10 mouse cellular contexts compared by ENCODE assay signal in the genomic region with DNA sequence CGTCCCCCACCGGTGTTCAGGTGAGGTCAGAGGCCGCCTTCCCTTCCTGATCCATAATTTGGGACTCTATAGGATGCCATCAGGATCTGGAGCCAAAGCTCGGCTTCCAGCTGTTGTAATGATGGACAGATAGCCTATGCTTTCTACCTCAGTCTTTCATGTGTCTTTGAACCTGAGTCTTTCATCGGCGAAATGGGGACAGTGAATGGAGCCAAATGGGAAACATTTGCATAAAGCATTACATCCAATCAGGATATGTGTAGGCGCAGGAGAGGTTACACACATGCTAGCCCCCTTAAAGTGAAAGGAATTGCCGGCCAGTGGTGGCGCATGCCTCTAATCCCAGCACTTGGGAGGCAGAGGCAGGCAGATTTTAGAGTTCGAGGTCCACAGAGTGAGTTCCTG. TPM values are rescaled to one million over a fixed set of nuclear protein-coding genes. Genes with fewer than 3 reads are reported as not detected.
DNase-seq lines count a peak whose midpoint lies in the region; ATAC-seq and TF ChIP-seq lines count a peak whose summit lies in the region.
"Had no signal": no experiment of that assay in that cellular context is flagged by ENCODE, and none has a peak within 500 bp of the region (broad histone marks: within the 10 kb centered on the region; RNA-seq: fewer than 3 reads in every experiment).

No protein-coding gene starts in this region.

- peak overlapping the region; percentile 88 for H3K4me3 ChIP-seq in heart, embryonic 13.5 days
- H3K4me3 ChIP-seq in embryonic fibroblast, embryonic 13.5 days (ENCODE audit: insufficient read depth, low read length) = peak overlapping the region; percentile 77
- peak overlapping the region; percentile 73 for H3K4me3 ChIP-seq in intestine, embryonic 16.5 days (ENCODE audit: low read length)
- peak overlapping the region; percentile 61 for H3K4me3 ChIP-seq in midbrain, embryonic 12.5 days

- H3K27ac ChIP-seq in heart, embryonic 13.5 days (replicated peaks) = peak overlapping the region; percentile 88
- peak overlapping the region; percentile 38 for H3K27ac ChIP-seq in embryonic fibroblast, embryonic 13.5 days (ENCODE audit: insufficient read depth, low read length)
- peak overlapping the region; percentile 64 for H3K27ac ChIP-seq in intestine, embryonic 16.5 days (ENCODE audit: low read length)
- peak overlapping the region; percentile 82 for H3K27ac ChIP-seq in midbrain, embryonic 12.5 days (replicated peaks)

- H3K4me2 ChIP-seq in heart, embryonic 13.5 days = peak overlapping the region; percentile 78
- H3K4me2 ChIP-seq in intestine, embryonic 16.5 days (ENCODE audit: low read depth, low read length) = peak overlapping the region; percentile 64
- peak overlapping the region; percentile 54 for H3K4me2 ChIP-seq in midbrain, embryonic 12.5 days (replicated peaks)

- peaks cover 58% of the 10 kb centered on the region for H3K36me3 ChIP-seq in heart, embryonic 13.5 days
- H3K36me3 ChIP-seq in intestine, embryonic 16.5 days (ENCODE audit: control insufficient read depth, insufficient read depth, low read length) = peaks cover 21% of the 10 kb centered on the region
- peaks cover 54% of the 10 kb centered on the region for H3K36me3 ChIP-seq in midbrain, embryonic 12.5 days

- 2% methylated on average over 10 of the region's 10 CpGs for WGBS in heart, embryonic 13.5 days
- WGBS in intestine, embryonic 16.5 days = under 1% methylated on average over 10 of the region's 10 CpGs
- WGBS in midbrain, embryonic 12.5 days = 3% methylated on average over 10 of the region's 10 CpGs

- DNase-seq in heart, adult 8-10 months (ENCODE audit: low spot score) = no peak
- DNase-seq in ES-CJ7 (ENCODE audit: low read depth, low spot score) = peak; percentile 75
- DNase-seq in layer of hippocampus, adult 8-10 months (ENCODE audit: low spot score in 2 of 2) = no peak
- no peak for DNase-seq in ovary, adult 18-20 months (ENCODE audit: low spot score)

- no peak for TF ChIP-seq CTCF in embryonic fibroblast, embryonic 13.5 days (IDR thresholded peaks at IDR 0.05; ENCODE audit: borderline replicate concordance, insufficient read depth, low read length)

- peaks cover 14% of the 10 kb centered on the region for H3K4me1 ChIP-seq in heart, embryonic 13.5 days
- H3K4me1 ChIP-seq in embryonic fibroblast, embryonic 13.5 days (ENCODE audit: control insufficient read depth, insufficient read depth, low read length) = no peaks in the 10 kb centered on the region
- H3K4me1 ChIP-seq in intestine, embryonic 16.5 days (ENCODE audit: control insufficient read depth, insufficient read depth, low read length) = peaks cover 6% of the 10 kb centered on the region
- H3K4me1 ChIP-seq in midbrain, embryonic 12.5 days = peaks cover 15% of the 10 kb centered on the region

- peak; percentile 33; the same call in 1 of the 2 replicates for ATAC-seq in heart, embryonic 13.5 days (ENCODE audit: extremely low read depth, insufficient number of reproducible peaks, low FRiP score, low TSS enrichment)
- peak; percentile 80 for ATAC-seq in intestine, embryonic 16.5 days
- peak; percentile 72 for ATAC-seq in midbrain, embryonic 12.5 days (ENCODE audit: low FRiP score, low read depth)

- no peak for TF ChIP-seq POLR2A in embryonic fibroblast, embryonic 13.5 days (IDR thresholded peaks at IDR 0.05; ENCODE audit: low read depth, low read length)

- peak overlapping the region; percentile 90 for H3K9ac ChIP-seq in heart, embryonic 13.5 days
- peak overlapping the region; percentile 68 for H3K9ac ChIP-seq in intestine, embryonic 16.5 days (ENCODE audit: low read depth, low read length)
- peak overlapping the region; percentile 68 for H3K9ac ChIP-seq in midbrain, embryonic 12.5 days (replicated peaks)

- no peaks in the 10 kb centered on the region for H3K27me3 ChIP-seq in heart, embryonic 13.5 days (replicated peaks)
- H3K27me3 ChIP-seq in intestine, embryonic 16.5 days (replicated peaks; ENCODE audit: control insufficient read depth, insufficient read depth, low read length) = no peaks in the 10 kb centered on the region
- no peaks in the 10 kb centered on the region for H3K27me3 ChIP-seq in midbrain, embryonic 12.5 days

- no peaks in the 10 kb centered on the region for H3K9me3 ChIP-seq in heart, embryonic 13.5 days
- no peaks in the 10 kb centered on the region for H3K9me3 ChIP-seq in intestine, embryonic 16.5 days (ENCODE audit: control insufficient read depth, low read length)
- H3K9me3 ChIP-seq in midbrain, embryonic 12.5 days = no peaks in the 10 kb centered on the region

RNA-seq across cellular contexts. Expression of a gene that starts 0.7 kb away (rescaled TPM):
- 8.7 and 9.0 TPM in 2 replicates for polyA plus RNA-seq in heart, embryonic 13.5 days (2015; fragmentation: Nextera tagmentation; extraction: Ambion mirVana)
- 1 to 10 TPM; 4.6 to 6.1 (median 5.1) TPM for total RNA-seq in heart, adult 8-10 months (2022)
- 10.1 and 12.5 TPM in 2 replicates for polyA plus RNA-seq in embryonic fibroblast, embryonic 13.5 days (2011; ENCODE audit: insufficient read length, low read depth, missing spikeins)
- polyA plus RNA-seq in intestine, embryonic 16.5 days (2015; fragmentation: Nextera tagmentation; extraction: Ambion mirVana) = 11.7 and 13.4 TPM in 2 replicates
- 23.8 and 25.0 TPM in 2 replicates for polyA plus RNA-seq in midbrain, embryonic 12.5 days (2016; fragmentation: Nextera tagmentation; extraction: Ambion mirVana)
- 10 to 100 TPM; 22.2 to 25.1 (median 22.9) TPM for total RNA-seq in layer of hippocampus, adult 8-10 months (2022)

RNA-seq across cellular contexts. Expression of a gene that starts 5.2 kb away (rescaled TPM):
- polyA plus RNA-seq in heart, embryonic 13.5 days (2015; fragmentation: Nextera tagmentation; extraction: Ambion mirVana) = not detected in 2 replicates
- total RNA-seq in heart, adult 8-10 months (2022) = 1 to 10 TPM in 1 of 4 experiments, under 1 TPM in 2, not detected in 1; 0.66 to 1.2 (median 0.80) TPM
- polyA plus RNA-seq in embryonic fibroblast, embryonic 13.5 days (2011; ENCODE audit: insufficient read length, low read depth, missing spikeins) = not detected in 2 replicates
- not detected in 2 replicates for polyA plus RNA-seq in intestine, embryonic 16.5 days (2015; fragmentation: Nextera tagmentation; extraction: Ambion mirVana)
- 0.24 TPM in 1 of 2 replicates, not detected in the other for polyA plus RNA-seq in midbrain, embryonic 12.5 days (2016; fragmentation: Nextera tagmentation; extraction: Ambion mirVana)
- 1 to 10 TPM in 1 of 4 experiments, under 1 TPM in 1, not detected in 2; 0.54 to 1.3 TPM for total RNA-seq in layer of hippocampus, adult 8-10 months (2022)
- total RNA-seq: adrenal gland, postnatal 36 days; neutrophil, adult 5-6 weeks had no signal

RNA-seq across cellular contexts. Expression of a gene that starts 9.5 kb away (rescaled TPM):
- polyA plus RNA-seq in heart, embryonic 13.5 days (2015; fragmentation: Nextera tagmentation; extraction: Ambion mirVana) = 171 and 180 TPM in 2 replicates
- total RNA-seq in heart, adult 8-10 months (2022) = 100 to 1,000 TPM in 3 of 4 experiments, 10 to 100 TPM in 1; 94.7 to 106 (median 103) TPM
- 250 and 288 TPM in 2 replicates for polyA plus RNA-seq in embryonic fibroblast, embryonic 13.5 days (2011; ENCODE audit: insufficient read length, low read depth, missing spikeins)
- polyA plus RNA-seq in intestine, embryonic 16.5 days (2015; fragmentation: Nextera tagmentation; extraction: Ambion mirVana) = 418 and 551 TPM in 2 replicates
- polyA plus RNA-seq in midbrain, embryonic 12.5 days (2016; fragmentation: Nextera tagmentation; extraction: Ambion mirVana) = 98.8 and 101 TPM in 2 replicates
- 100 to 1,000 TPM in 3 of 4 experiments, 10 to 100 TPM in 1; 96.9 to 242 (median 147) TPM for total RNA-seq in layer of hippocampus, adult 8-10 months (2022)

RNA-seq across cellular contexts. Expression of a gene that starts 10.1 kb away (rescaled TPM):
- 44.5 and 46.7 TPM in 2 replicates for polyA plus RNA-seq in heart, embryonic 13.5 days (2015; fragmentation: Nextera tagmentation; extraction: Ambion mirVana)
- total RNA-seq in heart, adult 8-10 months (2022) = 10 to 100 TPM; 53.8 to 59.3 (median 58.1) TPM
- polyA plus RNA-seq in embryonic fibroblast, embryonic 13.5 days (2011; ENCODE audit: insufficient read length, low read depth, missing spikeins) = 5.0 and 7.4 TPM in 2 replicates
- polyA plus RNA-seq in intestine, embryonic 16.5 days (2015; fragmentation: Nextera tagmentation; extraction: Ambion mirVana) = 6.1 and 7.5 TPM in 2 replicates
- polyA plus RNA-seq in midbrain, embryonic 12.5 days (2016; fragmentation: Nextera tagmentation; extraction: Ambion mirVana) = 4.4 and 5.2 TPM in 2 replicates
- 1 to 10 TPM; 1.6 to 4.9 (median 3.6) TPM for total RNA-seq in layer of hippocampus, adult 8-10 months (2022)

RNA-seq across cellular contexts. Expression of a gene that starts 18.3 kb away (rescaled TPM):
- polyA plus RNA-seq in heart, embryonic 13.5 days (2015; fragmentation: Nextera tagmentation; extraction: Ambion mirVana) = 5.0 and 5.4 TPM in 2 replicates
- 1 to 10 TPM; 2.2 to 2.7 (median 2.5) TPM for total RNA-seq in heart, adult 8-10 months (2022)
- polyA plus RNA-seq in embryonic fibroblast, embryonic 13.5 days (2011; ENCODE audit: insufficient read length, low read depth, missing spikeins) = 3.7 and 4.1 TPM in 2 replicates
- 9.3 and 10.3 TPM in 2 replicates for polyA plus RNA-seq in intestine, embryonic 16.5 days (2015; fragmentation: Nextera tagmentation; extraction: Ambion mirVana)
- 10.8 and 12.1 TPM in 2 replicates for polyA plus RNA-seq in midbrain, embryonic 12.5 days (2016; fragmentation: Nextera tagmentation; extraction: Ambion mirVana)
- 10 to 100 TPM in 1 of 4 experiments, 1 to 10 TPM in 3; 8.3 to 10.2 (median 9.5) TPM for total RNA-seq in layer of hippocampus, adult 8-10 months (2022)

Comparison
In these comparisons a context has a peak if more than half of its experiments do, and no peak if none do; other contexts are left out.
1. H3K27ac ChIP-seq: peak in every context shown above with its lines; median percentile 88 in heart, embryonic 13.5 days; 82 in midbrain, embryonic 12.5 days; 64 in intestine, embryonic 16.5 days; 38 in embryonic fibroblast, embryonic 13.5 days.